Mouse (Mus musculus) thymus, adult 2 months (tissue): ENCODE data around the gene Erc2.

ENCODE experiments used
- CTCF ChIP-seq: fragments of 200-500 bp; IDR thresholded peaks from 2 replicates; pipeline ENCODE4 v1.5.1; 2012; ENCODE audit warnings: mild to moderate bottlenecking, control low read depth, low read length, moderate library complexity, borderline replicate concordance; ENCODE audit not compliant: control insufficient read depth, poor library complexity, insufficient read depth; ENCODE audit errors: extremely low read depth
- POLR2A ChIP-seq: fragments of 200-500 bp; IDR thresholded peaks from 2 replicates; pipeline ENCODE4 v1.6.1; 2012; ENCODE audit warnings: mild to moderate bottlenecking, low read length, control low read depth, moderate library complexity; ENCODE audit not compliant: control insufficient read depth, poor library complexity, insufficient read depth; ENCODE audit errors: extremely low read depth

- no peak for TF ChIP-seq CTCF
- no peak for TF ChIP-seq POLR2A
These were observed 584.1 kb downstream of the Erc2 start for GRCm38 (mm10) chr14:28206303-28206702.
